Mouse (Mus musculus): Measurements from ENCODE around the gene Klrb1c.
"Not testable (repeated sequence)": the region's sequence is repeated elsewhere in the genome, so short reads cannot be mapped to it uniquely, and the experiment has no call there.

Gene Klrb1c

DNA sequence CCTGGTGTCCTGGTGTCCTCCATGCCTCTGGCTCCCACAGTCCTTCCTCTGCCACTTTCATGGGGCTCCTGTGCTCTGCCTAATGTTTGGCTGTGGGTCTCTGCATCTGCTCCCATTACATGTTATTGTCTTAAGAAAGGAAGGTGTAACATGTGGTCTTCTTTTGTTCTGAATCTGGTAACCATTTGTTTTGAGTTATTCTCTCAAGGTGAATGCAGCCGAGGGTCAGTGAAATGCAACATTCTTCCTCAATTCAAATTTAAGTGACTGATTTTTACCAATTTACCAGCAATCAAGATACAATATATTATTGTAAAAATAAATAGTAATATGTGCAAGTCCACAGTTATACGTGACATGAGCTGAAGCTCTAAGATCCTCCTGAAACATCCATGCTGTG, at the start of gene Klrb1c:
Gene Klrb1c (minus strand): TSS at position 101 of the 400 bp plus-strand sequence.
- no peak for DNase-seq (ENCODE audit: low read depth, low spot score)

DNA sequence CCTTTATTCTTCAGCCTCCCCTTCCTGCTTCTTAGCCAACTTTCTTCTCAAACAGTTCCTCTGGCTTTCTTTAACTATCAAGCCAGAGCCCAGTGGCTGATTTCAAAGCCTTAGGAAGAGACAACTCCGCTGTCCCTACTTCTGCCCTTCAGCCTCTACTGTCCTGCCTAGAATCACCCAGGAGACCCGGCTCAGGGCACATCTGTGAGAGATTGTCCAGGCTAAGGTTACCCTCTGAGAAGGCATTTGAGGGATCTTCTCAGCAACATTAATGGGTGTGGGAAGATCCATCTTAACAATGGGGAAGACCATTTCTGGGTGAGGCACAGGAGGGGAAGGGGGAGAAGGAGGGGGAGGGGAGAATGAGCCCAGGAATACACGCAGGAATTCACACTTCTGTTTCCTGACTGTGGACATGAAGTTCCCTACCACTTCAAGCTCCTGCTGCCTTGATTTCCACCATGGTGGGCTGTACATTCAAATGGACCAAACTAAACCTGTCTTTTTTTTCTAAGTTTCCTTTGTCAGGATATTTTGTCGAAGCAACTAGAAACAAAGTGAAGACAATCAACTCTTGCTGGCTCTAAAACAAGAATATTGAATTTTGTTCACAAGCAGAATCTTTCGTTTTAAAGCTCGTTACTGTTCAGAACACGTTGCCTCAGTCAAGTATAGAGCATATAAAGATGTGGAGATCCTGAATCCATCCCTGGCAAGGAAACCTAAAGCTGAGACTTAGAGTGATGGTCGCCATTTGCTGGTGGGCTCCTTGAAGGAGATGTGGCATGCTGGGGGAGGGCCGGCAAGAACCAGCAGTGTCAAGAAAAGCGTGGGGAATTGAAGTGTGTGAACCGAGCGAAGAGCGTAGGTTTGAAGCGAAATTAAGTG, 48.7 kb upstream of the Klrb1c start:
- DNase-seq (ENCODE audit: low read depth, low spot score): peak; percentile 29

DNA sequence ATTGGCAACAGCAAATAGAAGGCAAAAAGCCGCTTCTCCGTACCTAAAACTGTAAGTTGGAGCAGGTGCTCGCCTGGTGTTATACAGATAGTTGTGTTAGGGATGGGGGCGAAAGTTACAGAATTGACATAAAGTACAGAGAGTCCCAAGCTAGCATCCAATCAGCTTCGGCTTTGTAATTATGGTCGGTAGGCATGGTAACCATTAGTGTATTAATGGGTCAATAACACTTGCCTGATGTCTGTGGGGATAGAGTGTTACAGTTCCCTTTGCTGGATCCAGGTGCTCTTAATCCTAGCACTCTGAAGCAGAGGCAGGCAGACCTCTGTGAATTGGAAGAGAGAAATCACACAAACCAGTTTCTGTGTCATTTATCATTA, 47.9 kb upstream of the Klrb1c start:
- DNase-seq (ENCODE audit: low read depth, low spot score): peak; percentile 44

DNA sequence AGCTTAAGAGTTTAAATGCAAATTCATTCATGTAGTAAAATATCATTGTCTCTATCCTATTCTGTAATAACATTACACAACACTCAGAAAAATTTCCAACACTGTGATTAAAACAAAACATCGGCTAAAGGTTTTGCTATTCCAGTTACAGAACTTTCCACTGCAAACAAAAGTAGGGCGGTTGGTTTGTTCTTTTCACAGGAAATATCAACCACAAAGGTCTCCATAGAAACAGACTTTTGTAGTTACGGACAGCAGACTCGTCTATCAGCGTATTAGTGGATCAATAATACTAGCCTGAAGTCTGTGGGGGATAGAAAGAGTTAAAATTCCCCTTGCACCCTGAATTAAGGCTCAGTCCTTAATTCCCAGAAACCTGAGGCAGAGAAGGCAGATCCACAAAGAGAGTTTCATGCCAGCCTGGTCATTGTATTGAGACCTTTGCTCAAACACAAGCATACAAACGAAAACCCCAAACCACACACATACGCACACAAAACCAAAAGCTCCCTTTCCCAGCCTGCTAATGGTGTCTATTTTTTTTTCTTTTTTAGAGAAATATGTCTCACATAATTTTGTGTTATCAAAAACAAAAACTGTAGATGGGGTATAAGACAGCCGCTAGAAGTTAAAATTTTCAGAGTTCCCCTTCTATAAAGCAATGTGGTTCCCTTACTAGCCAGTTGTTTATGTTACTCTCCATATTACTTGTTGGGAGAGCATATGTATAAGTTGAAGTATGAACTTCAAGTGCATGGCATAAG, 47.4 kb upstream of the Klrb1c start:
- peak; percentile 69 for DNase-seq (ENCODE audit: low read depth, low spot score)

DNA sequence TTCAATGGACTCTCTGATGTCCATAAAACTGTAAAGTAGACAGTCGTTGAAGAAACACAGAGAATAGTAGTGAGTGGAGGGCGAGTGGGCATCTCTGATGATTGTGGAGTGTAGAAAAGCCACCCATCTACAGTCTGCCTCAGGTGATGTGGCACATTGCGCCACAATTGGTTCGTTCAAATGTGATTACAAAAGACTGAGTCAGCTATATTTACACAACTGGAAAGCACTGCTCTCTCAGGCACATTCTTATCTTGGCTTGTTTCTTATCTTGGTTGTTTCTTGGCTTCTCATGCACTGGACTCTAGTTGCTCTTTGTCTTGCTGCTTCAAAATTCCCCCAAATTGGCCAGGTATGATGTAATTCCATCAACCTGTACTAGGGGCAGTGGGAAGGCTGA, 46.6 kb upstream of the Klrb1c start:
- DNase-seq (ENCODE audit: low read depth, low spot score): peak; percentile 34

DNA sequence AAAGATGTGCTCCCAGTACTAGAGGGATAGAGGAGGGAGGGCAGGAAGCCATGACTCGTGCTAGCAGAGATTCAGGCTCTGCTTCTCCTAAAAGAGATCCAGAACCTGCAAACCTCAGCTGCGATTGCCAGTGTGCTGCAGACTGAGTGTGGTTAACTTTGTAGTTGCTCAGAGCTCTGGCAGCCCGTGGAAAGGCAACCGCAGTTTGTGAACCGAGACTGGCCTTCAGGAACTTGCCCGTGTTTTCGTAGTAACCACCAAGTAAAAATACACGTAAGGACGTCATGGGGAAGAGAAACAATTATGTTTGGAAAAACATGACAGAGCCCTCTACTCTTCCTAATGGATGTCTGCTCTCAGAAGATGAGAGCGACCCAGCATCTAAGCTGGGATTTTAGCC, 44.0 kb upstream of the Klrb1c start:
- no peak for DNase-seq (ENCODE audit: low read depth, low spot score)

DNA sequence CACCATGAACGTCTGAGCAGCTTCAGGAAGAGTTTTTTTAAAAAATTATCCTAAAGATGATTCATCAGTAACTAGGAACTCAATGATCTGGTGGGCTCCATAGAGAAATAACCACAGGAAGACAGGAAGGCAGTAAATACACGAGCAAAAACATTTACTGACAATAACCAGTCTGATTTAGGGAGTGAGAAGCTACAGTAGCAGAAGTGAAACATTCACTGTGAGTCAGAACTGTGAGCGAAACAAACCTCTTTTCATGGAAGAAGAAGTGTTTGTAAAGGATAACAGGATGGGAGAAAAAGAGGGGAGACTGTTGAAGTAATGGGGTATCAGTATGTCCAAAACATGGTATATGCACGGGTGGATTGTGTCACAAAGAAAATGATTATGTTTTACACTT, 40.8 kb upstream of the Klrb1c start:
- DNase-seq (ENCODE audit: low read depth, low spot score): no peak

DNA sequence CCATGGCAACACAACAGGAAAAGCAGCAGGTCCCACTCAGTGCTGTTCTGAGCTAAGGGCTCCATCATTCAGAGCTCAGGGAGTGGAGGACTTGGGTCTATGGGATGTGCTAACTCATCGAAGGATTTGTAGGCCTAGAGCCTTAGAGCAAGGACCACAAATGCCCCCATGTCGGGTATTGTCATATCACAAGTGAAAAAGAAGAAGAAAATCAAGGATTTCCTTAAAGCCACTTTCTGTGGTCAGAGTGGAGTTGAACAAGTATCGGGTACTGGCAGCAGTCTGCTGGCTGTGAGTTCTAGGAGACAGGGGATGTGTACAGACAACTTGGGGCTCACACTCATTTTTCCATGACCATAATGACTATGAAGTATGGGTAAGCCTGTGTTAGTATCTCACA, 37.8 kb upstream of the Klrb1c start:
- DNase-seq (ENCODE audit: low read depth, low spot score): no peak

DNA sequence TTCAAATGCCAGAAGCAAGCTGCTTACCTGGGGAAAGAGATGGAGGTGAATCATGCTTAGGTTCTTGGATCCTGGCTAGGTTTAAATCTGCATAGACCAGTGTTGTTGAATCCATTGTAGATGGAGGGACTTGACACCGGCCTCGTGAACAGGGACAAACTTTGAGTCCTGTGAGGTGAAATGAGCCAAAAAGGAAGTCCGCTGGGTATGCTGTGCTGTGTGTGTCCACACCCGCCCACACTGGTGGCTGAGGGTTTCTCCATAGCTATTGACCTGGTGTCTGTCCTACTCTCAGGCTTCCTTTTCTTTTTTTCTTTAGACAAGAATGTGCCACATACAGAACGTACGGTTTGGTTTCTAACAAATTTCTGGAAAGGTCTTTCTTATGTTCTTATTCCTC, 37.1 kb upstream of the Klrb1c start, which contains the start of the genes Gm44511 and Klrb1b:
Gene Gm44511 (minus strand): TSS at position 184 of the 400 bp plus-strand sequence.
Gene Klrb1b (minus strand): TSS at position 200 of the 400 bp plus-strand sequence.
- no peak for DNase-seq (ENCODE audit: low read depth, low spot score)

DNA sequence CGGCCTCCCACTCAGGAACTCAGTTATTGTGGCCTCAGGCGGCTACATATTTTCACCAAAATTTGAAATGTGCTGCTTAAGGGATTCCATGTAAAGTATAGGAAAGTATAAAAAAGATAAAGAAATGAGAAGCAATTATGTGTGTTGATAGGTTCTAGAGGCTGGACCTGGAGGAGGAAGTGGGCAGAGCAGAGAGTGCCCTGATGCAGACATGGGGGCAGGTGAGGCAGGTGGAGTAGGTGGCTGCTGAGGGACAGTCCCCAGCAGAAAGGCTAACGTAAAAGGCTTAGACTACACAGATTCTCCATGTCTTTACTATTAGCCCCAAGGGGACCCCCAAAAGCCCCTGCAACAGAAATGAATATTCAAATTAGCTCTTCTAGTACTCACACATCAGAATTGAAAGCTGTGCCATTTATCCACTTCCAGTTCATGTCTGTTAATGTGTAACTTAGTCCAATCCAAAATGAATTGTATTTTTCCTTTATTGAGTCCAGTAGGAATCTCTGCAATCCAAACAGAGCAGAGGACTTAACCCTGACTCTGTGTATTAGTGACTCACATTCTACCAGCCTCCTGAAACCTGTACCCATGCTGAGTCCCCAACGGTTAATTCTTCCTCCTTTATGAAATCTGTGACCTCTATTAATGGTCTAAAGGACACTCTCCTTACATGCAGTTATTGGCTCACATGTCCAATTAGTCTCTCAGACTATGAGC, 29.2 kb upstream of the Klrb1c start:
- no peak for DNase-seq (ENCODE audit: low read depth, low spot score)

DNA sequence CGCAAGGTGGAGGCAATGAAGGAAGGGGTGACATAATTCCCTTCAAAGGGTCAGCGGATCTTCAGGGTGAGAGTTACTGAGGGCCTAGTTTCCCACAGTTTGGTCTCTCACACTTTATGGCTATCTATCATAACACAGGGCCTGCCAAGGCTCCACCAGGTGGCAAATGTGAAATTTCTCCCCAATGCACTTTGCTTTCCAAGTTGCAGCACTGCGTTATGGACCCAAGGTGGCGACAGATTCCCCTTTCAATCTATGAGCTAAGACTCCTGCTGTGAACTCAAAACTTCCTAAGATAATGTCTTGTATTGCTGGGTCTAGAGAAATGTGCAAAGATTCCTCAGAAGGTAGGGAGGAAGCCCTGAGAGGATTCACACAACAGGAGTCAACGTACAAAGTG, 19.5 kb upstream of the Klrb1c start:
- DNase-seq (ENCODE audit: low read depth, low spot score): peak; percentile 84

DNA sequence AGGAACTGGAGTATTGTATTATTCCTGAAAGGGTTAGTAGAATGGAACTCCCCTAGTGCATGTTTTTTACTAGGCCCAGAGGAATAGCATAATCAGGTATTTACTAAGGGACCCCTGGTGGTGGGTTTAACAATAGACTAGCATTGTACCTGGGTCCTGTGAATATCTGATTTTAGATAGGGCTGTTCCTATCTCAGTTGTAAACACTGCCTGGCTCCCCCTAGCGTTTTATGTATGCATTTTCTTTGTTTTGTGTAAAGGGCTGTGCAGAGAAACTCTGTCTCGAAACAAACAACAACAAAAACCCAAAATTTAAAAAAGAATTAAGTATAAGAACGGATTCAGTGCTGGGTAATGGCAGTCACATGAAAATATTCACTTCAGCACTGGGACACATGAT, 18.0 kb upstream of the Klrb1c start:
- DNase-seq (ENCODE audit: low read depth, low spot score): peak; percentile 80

DNA sequence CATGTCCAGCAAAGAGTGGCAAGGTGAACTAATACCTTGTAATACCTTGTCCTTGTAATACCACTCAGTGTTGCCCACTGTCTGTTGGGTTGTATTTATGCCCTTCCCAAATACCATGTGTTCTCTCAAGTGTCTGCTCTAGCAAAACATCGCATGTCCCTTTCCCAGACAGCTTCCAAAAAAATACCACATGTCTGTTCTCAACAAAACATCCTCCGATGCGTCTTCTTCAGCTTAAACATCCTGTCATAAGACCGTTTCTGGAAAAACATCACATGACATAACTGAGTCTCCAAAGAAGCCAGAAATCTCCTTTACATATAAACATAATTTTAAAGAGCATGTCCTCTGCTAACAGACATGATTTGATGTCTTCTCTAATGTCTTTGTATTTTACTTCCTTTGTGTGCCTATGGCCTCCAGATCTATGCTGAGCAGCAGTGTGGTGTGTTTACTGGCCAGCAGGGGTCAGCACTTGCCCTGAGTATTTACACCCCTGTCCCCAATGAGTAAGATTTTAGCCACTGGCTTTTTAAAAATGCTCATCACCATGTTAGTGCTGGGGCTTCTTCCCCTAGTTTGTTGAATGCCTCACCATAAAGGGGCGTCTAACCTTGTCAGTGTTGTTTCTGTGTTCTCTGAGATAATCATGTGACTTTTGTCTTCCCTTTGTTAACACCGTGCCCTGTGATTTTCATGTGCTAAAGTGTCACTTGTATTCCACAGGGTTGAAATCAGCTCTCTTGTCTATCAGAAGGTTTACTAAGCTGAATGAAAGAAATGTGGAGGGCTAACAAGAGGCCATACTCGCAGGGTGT, 16.0 kb upstream of the Klrb1c start:
- DNase-seq (ENCODE audit: low read depth, low spot score): peak; percentile 90

DNA sequence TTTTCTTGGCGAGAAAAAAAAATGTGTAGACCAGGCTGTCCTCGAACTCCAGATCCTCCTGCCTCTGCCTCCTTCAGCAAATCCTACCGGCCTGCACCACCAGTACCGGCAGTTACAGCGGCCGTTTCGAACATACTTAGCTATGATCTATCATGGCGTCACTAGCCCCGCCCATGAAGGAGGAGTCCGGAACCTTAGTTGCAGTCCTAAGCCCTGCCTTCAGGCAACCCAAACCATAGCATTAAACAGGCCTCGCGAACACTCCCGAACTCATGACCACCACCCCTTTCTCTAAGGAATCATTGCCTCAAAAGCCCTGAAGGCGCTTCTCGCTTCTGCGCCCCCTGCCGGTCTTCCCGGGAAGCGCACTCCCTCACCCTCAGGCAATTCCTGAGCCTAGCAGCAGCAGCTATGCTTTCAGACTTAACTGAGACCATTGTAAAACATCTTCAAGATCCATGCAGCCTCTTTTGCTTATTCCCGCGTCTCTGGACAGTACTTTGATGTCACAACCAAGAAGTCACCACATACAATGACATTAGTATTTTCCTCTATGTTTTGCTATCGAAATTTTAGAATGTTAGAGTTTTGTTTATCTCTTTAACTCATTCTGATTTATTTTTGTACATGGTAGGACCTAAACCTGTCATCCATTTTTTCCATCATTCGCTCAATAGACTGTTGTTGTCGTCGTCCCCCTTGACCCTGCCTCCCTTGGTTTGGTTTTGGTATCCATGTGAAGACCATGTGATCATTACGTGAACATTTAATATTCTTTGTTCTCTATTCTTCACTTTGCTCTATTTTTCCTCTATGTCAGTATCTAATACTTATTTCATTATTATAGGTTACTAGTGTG, 14.2 kb upstream of the Klrb1c start:
- peak; percentile 97 for DNase-seq (ENCODE audit: low read depth, low spot score)

DNA sequence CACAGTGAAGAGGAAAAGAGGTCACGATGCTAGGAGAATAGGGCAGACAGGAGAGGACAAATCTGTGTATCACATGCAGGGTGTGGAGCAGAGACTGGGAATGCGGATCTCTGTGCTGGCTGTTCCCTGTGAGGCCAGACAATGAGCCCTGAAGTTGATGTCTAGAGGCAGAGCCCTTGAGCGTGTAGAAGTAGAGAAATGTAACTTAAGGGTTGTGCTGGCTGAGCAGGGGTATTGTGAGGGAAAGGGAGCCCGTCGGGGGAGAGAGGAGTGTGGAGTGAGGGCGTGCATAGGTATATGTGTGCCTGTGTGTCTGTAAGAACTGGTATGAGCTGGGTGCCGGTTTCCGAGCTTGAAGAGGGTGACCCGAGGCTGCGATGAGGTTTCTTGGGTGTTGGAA, 13.5 kb upstream of the Klrb1c start:
- DNase-seq (ENCODE audit: low read depth, low spot score): no peak

DNA sequence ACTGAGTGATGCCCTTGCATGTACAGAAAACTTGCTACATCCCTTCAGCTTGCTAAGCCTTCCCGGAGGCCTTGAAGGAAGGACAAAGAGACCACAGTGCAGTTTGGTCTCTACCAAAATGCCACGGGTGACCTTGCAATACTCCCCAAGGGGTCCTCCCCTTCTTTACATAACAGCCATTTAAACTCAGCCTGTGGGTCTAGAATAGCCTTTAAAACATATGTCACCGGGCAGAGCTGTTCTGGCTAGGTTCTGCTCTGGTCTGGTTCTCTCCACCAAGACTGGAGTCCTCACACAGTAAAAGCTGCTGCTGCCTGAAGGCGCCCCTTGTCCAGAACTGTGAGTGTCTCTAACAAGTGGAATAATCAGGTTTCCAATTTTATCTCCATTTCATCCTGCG, 11.7 kb upstream of the Klrb1c start:
- not testable (repeated sequence) for DNase-seq (ENCODE audit: low read depth, low spot score)

DNA sequence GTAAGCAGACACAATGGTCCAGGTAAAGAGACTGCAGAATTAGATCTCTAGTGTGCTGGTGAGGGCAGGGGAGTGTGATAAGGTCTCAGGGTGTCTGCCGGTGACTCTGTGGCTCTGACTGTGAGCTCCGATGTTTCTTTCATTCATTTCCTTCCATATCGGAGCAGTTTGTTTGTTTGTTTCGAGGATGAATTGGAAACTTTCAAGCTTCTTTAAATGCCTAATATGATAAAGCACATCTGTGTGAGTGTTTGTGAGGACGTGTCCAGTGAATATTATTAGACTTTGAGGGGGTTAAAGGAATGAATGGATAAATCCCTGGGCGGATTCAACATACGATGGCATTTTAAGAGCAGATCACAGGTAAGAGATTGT, 10.9 kb upstream of the Klrb1c start:
- no peak for DNase-seq (ENCODE audit: low read depth, low spot score)

DNA sequence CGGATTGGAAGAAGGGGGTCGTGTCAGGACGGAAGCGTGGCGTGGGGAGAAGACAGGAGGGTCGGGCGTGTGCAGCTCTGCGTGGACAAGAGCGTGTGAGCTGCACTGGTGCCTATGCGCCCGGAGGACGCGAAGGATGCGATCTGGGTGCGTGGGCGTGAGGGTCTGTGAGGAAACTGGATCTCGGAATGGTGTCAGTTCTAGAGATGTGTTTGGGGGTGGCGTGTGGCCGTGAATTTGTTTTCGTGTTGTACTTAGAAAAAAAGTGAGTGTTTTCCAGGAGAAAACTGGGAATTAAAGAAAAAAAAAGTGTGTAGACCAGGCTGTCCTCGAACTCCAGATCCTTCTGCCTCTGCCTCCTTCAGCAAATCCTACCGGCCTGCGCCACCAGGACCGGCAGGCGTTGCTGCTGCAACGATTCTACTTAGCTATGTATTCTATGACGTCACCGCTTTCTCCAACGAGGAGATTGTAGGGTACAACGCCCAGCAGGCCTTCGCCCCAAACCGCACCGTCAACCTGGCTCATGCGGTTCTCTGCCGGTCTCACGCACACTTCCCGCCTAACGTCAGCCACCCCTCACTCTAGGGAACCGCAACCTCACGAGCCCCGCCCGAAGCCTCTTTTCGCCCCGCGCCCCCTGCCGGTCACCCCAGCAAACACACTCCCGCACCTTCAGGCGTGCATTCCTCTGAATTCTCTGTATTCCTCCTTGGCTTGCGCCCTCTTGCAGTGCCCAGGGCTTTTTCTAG, 10.3 kb upstream of the Klrb1c start:
- peak; percentile 94 for DNase-seq (ENCODE audit: low read depth, low spot score)

DNA sequence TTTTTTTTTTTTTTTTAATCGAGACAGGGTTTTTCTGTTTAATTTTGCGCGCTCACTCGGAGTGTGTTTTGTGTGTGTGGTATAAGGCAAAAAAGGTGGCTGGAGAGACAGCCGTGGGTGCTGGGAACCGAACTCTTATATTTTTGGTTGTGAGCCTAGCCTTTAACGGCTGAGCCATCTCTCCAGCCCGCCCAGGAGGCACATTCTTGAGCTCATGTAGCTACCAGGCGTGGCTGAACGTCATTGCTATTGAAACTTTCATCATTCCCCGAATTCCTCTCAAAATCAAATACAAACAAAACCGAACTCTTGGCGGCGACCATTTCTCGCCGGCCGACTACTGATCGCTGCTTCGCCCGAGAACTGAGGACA, 9.7 kb upstream of the Klrb1c start:
- peak; percentile 89 for DNase-seq (ENCODE audit: low read depth, low spot score)
